Mouse (Mus musculus): ENCODE measurements around the gene Ptprc. TPM values are rescaled to one million over a fixed set of nuclear protein-coding genes. Genes with fewer than 3 reads are reported as not detected.

Ptprc gene
- total and polyA plus RNA-seq, 3 experiments: 120 to 211 (median 136) TPM

- Histone ChIP-seq H3K9ac (ENCODE audit: insufficient read depth, low read depth) (no peak overlapping the region), H3K36me3 (replicated peaks in 1 of 2; ENCODE audit: control insufficient read depth in 1 of 2, insufficient read depth in 1 of 2, low read length in 1 of 2) (peaks cover 4 to 34% of the 10 kb centered on the region in 2 experiments), H3K4me2 (ENCODE audit: insufficient read depth, low read depth, poor library complexity, severe bottlenecking) (no peak overlapping the region), H3K27me3 (replicated peaks) (no peaks in the 10 kb centered on the region), H3K79me2 (replicated peaks; ENCODE audit: control insufficient read depth, extremely low read depth, insufficient read depth, poor library complexity, severe bottlenecking) (peaks cover 56% of the 10 kb centered on the region), H3K27ac (ENCODE audit: insufficient read depth, low read depth) (no peak overlapping the region), H3K4me1 (ENCODE audit: control insufficient read depth in 1 of 2, insufficient read depth in 2 of 2) (peaks cover 7 to 86% of the 10 kb centered on the region in 2 experiments), H3K4me3 (replicated peaks in 1 of 3; ENCODE audit: low read depth in 2 of 3, low read length in 2 of 3, poor library complexity in 1 of 3) (no peak overlapping the region), H3K9me3 (replicated peaks; ENCODE audit: low read length) (no peaks in the 10 kb centered on the region)
- no peak for TF ChIP-seq TCF12 (IDR thresholded peaks at IDR 0.05; ENCODE audit: low read depth, low read length)
- no peak for TF ChIP-seq ETS1 (conservative IDR thresholded peaks at IDR 0.05; ENCODE audit: low read depth, low read length)
- TF ChIP-seq RCOR1 (conservative IDR thresholded peaks at IDR 0.05; ENCODE audit: low read depth, low read length): no peak
- TF ChIP-seq MAX (IDR thresholded peaks at IDR 0.05; ENCODE audit: low read length): no peak
- no peak for TF ChIP-seq SIN3A (IDR thresholded peaks at IDR 0.05; ENCODE audit: low read length)
- no peak for TF ChIP-seq GABPA (IDR thresholded peaks at IDR 0.05; ENCODE audit: insufficient replicate concordance, low read depth, low read length)
- TF ChIP-seq ZNF384 (IDR thresholded peaks at IDR 0.05; ENCODE audit: low read depth, low read length): no peak
- TF ChIP-seq MAZ (IDR thresholded peaks at IDR 0.05; ENCODE audit: low read depth, low read length): no peak
- TF ChIP-seq HCFC1 (IDR thresholded peaks at IDR 0.05; ENCODE audit: low read depth, low read length): no peak
- TF ChIP-seq CTCF (conservative IDR thresholded peaks at IDR 0.05 in 1 of 2, IDR thresholded peaks at IDR 0.05 in 1 of 2; ENCODE audit: low read depth in 2 of 2, low read length in 2 of 2): no peak
- TF ChIP-seq EP300 (IDR thresholded peaks at IDR 0.05; ENCODE audit: low read length): no peak
- no peak for TF ChIP-seq IRF4 (IDR thresholded peaks at IDR 0.05; ENCODE audit: low read depth, low read length)
- no peak for TF ChIP-seq MYC (IDR thresholded peaks at IDR 0.05; ENCODE audit: low read depth, low read length)
- TF ChIP-seq NELFE (IDR thresholded peaks at IDR 0.05; ENCODE audit: low read depth, low read length): no peak
- no peak for TF ChIP-seq JUND (conservative IDR thresholded peaks at IDR 0.05; ENCODE audit: low read depth, low read length)
- no peak for TF ChIP-seq JUN (IDR thresholded peaks at IDR 0.05; ENCODE audit: insufficient read depth, low read depth, low read length)
- TF ChIP-seq USF2 (conservative IDR thresholded peaks at IDR 0.05; ENCODE audit: low read depth, low read length): no peak
- dilution Hi-C loops (cut with MboI; ENCODE audit: extremely low pct_ligation_motif_present, extremely low pct_unique_long_range_greater_than_20kb, low sequenced_read_pairs) (no loop called here), in situ Hi-C loops (cut with MboI; ENCODE audit: low pct_ligation_motif_present, low pct_unique_long_range_greater_than_20kb, low sequenced_read_pairs) (no loop called here)
- DNase-seq (ENCODE audit: extremely low read depth): no peak
Observed at GRCm38 (mm10) chr1:138144365-138144764, 31.1 kb downstream of the Ptprc start.

DNA sequence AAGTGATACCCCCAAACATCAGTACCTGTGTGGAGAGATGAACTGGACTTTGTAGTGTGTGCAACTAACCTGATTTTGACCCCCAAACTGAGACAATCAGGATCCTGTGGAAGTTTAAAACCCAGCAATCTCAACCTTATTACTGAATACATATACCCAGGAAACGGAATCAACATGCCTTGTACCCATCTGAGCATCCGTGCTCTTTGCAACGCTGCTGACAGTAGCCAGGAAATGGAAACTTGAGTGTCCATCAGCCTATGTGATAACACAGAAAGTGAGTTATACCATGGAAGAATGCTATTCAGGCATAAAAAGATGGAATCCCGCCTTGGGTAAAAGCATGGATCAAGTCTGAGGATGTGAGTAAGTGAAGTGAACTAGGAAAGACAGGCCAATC lies 34.7 kb downstream of the Ptprc start:
- DNase-seq (ENCODE audit: extremely low read depth): no peak
- H3K27ac ChIP-seq (ENCODE audit: insufficient read depth, low read depth): no peak overlapping the region
- in situ Hi-C loops (cut with MboI; ENCODE audit: low pct_ligation_motif_present, low pct_unique_long_range_greater_than_20kb, low sequenced_read_pairs): no loop called here

More for the DNA sequence above, 34.7 kb downstream of the Ptprc start:
- Histone ChIP-seq H3K36me3 (replicated peaks in 1 of 2; ENCODE audit: control insufficient read depth in 1 of 2, insufficient read depth in 1 of 2, low read length in 1 of 2) (peaks cover 4 to 30% of the 10 kb centered on the region in 2 experiments), H3K27me3 (replicated peaks) (no peaks in the 10 kb centered on the region), H3K4me1 (ENCODE audit: control insufficient read depth in 1 of 2, insufficient read depth in 2 of 2) (peaks cover 7 to 72% of the 10 kb centered on the region in 2 experiments), H3K79me2 (replicated peaks; ENCODE audit: control insufficient read depth, extremely low read depth, insufficient read depth, poor library complexity, severe bottlenecking) (peaks cover 54% of the 10 kb centered on the region), H3K9ac (ENCODE audit: insufficient read depth, low read depth) (no peak overlapping the region), H3K4me2 (ENCODE audit: insufficient read depth, low read depth, poor library complexity, severe bottlenecking) (no peak overlapping the region), H3K4me3 (replicated peaks in 1 of 3; ENCODE audit: low read depth in 2 of 3, low read length in 2 of 3, poor library complexity in 1 of 3) (no peak overlapping the region), H3K9me3 (replicated peaks; ENCODE audit: low read length) (no peaks in the 10 kb centered on the region)
- TF ChIP-seq MYC (IDR thresholded peaks at IDR 0.05; ENCODE audit: low read depth, low read length) (no peak), MXI1 (IDR thresholded peaks at IDR 0.05; ENCODE audit: low read depth, low read length) (no peak), KAT2A (IDR thresholded peaks at IDR 0.05; ENCODE audit: insufficient replicate concordance, low read length) (no peak), MAFK (IDR thresholded peaks at IDR 0.05; ENCODE audit: insufficient replicate concordance, low read length) (no peak), JUN (IDR thresholded peaks at IDR 0.05; ENCODE audit: insufficient read depth, low read depth, low read length) (no peak), RCOR1 (conservative IDR thresholded peaks at IDR 0.05; ENCODE audit: low read depth, low read length) (no peak), EP300 (IDR thresholded peaks at IDR 0.05; ENCODE audit: low read length) (no peak), NRF1 (IDR thresholded peaks at IDR 0.05; ENCODE audit: low read depth, low read length) (no peak), MAZ (IDR thresholded peaks at IDR 0.05; ENCODE audit: low read depth, low read length) (no peak), ETS1 (conservative IDR thresholded peaks at IDR 0.05; ENCODE audit: low read depth, low read length) (no peak), ZMIZ1 (IDR thresholded peaks at IDR 0.05; ENCODE audit: low read depth, low read length) (no peak), HCFC1 (IDR thresholded peaks at IDR 0.05; ENCODE audit: low read depth, low read length) (no peak), ZKSCAN1 (IDR thresholded peaks at IDR 0.05; ENCODE audit: borderline replicate concordance, low read depth, low read length) (no peak), USF2 (conservative IDR thresholded peaks at IDR 0.05; ENCODE audit: low read depth, low read length) (no peak), RAD21 (IDR thresholded peaks at IDR 0.05; ENCODE audit: low read depth, low read length) (no peak), TBP (conservative IDR thresholded peaks at IDR 0.05; ENCODE audit: low read depth, low read length) (no peak), CHD2 (IDR thresholded peaks at IDR 0.05; ENCODE audit: low read length) (no peak), BHLHE40 (IDR thresholded peaks at IDR 0.05; ENCODE audit: low read depth, low read length) (no peak)
- dilution Hi-C loops (cut with MboI; ENCODE audit: extremely low pct_ligation_motif_present, extremely low pct_unique_long_range_greater_than_20kb, low sequenced_read_pairs): no loop called here

Data from CH12.LX (cell line).